Mouse (Mus musculus): Measurements from ENCODE around the gene Cap1. TPM values are rescaled to one million over a fixed set of nuclear protein-coding genes. Genes with fewer than 3 reads are reported as not detected.

Gene Cap1
- polyA plus RNA-seq, 1 experiment: 85.8 TPM

GRCm38 (mm10) chr4:122848150-122848621 lies 37.7 kb downstream of the Cap1 start:
- Histone ChIP-seq H3K27ac (ENCODE audit: insufficient read depth, low read depth, low read length) (no peak overlapping the region; the same call in 1 of the 2 replicates), H3K36me3 (ENCODE audit: control insufficient read depth, insufficient read depth, low read length) (peaks cover 39% of the 10 kb centered on the region), H3K27me3 (ENCODE audit: control insufficient read depth, insufficient read depth, low read length) (no peaks in the 10 kb centered on the region), H3K4me1 (ENCODE audit: control insufficient read depth, insufficient read depth, insufficient read length, low read length) (peaks cover 5% of the 10 kb centered on the region; the same call in 1 of the 2 replicates), H3K4me3 (ENCODE audit: low read depth, low read length) (no peak overlapping the region)
- TF ChIP-seq POLR2A (IDR thresholded peaks at IDR 0.05; ENCODE audit: low read depth, low read length) (no peak), CTCF (IDR thresholded peaks at IDR 0.05; ENCODE audit: extremely low read depth, insufficient read length, insufficient replicate concordance, low read depth, low read length) (no peak)
- WGBS: 23% methylated on average over 13 of the region's 13 CpGs

- no peaks in the 10 kb centered on the region for H3K27me3 ChIP-seq (ENCODE audit: control insufficient read depth, insufficient read depth, low read length)
- H3K36me3 ChIP-seq (ENCODE audit: control insufficient read depth, insufficient read depth, low read length): peaks cover 4% of the 10 kb centered on the region; the same call in 1 of the 2 replicates
- H3K4me3 ChIP-seq (ENCODE audit: low read depth, low read length): no peak overlapping the region
- TF ChIP-seq CTCF (IDR thresholded peaks at IDR 0.05; ENCODE audit: extremely low read depth, insufficient read length, insufficient replicate concordance, low read depth, low read length) (no peak), POLR2A (IDR thresholded peaks at IDR 0.05; ENCODE audit: low read depth, low read length) (no peak)
- H3K27ac ChIP-seq (ENCODE audit: insufficient read depth, low read depth, low read length): no peak overlapping the region
- WGBS: 33% methylated on average over 1 of the region's 1 CpGs
- peaks cover 2% of the 10 kb centered on the region; the same call in 1 of the 2 replicates for H3K4me1 ChIP-seq (ENCODE audit: control insufficient read depth, insufficient read depth, insufficient read length, low read length)
Observed at GRCm38 (mm10) chr4:122838416-122838815, 47.4 kb downstream of the Cap1 start.

GRCm38 (mm10) chr4:122837994-122838393 lies 47.9 kb downstream of the Cap1 start:
- Histone ChIP-seq H3K36me3 (ENCODE audit: control insufficient read depth, insufficient read depth, low read length) (peaks cover 4% of the 10 kb centered on the region; the same call in 1 of the 2 replicates), H3K4me1 (ENCODE audit: control insufficient read depth, insufficient read depth, insufficient read length, low read length) (peaks cover 2% of the 10 kb centered on the region; the same call in 1 of the 2 replicates), H3K27me3 (ENCODE audit: control insufficient read depth, insufficient read depth, low read length) (no peaks in the 10 kb centered on the region), H3K27ac (ENCODE audit: insufficient read depth, low read depth, low read length) (no peak overlapping the region), H3K4me3 (ENCODE audit: low read depth, low read length) (no peak overlapping the region)
- WGBS: 91% methylated on average over 2 of the region's 2 CpGs
- no peak for TF ChIP-seq POLR2A (IDR thresholded peaks at IDR 0.05; ENCODE audit: low read depth, low read length)
- TF ChIP-seq CTCF (IDR thresholded peaks at IDR 0.05; ENCODE audit: extremely low read depth, insufficient read length, insufficient replicate concordance, low read depth, low read length): no peak

- Histone ChIP-seq H3K4me3 (ENCODE audit: low read depth, low read length) (no peak overlapping the region), H3K4me1 (ENCODE audit: control insufficient read depth, insufficient read depth, insufficient read length, low read length) (peaks cover 2% of the 10 kb centered on the region; the same call in 1 of the 2 replicates), H3K27me3 (ENCODE audit: control insufficient read depth, insufficient read depth, low read length) (no peaks in the 10 kb centered on the region), H3K36me3 (ENCODE audit: control insufficient read depth, insufficient read depth, low read length) (0 out of 2 replicates have a peak, but pooled peaks cover 2% of the 10 kb centered on the region), H3K27ac (ENCODE audit: insufficient read depth, low read depth, low read length) (no peak overlapping the region)
- no peak for TF ChIP-seq POLR2A (IDR thresholded peaks at IDR 0.05; ENCODE audit: low read depth, low read length)
- no peak for TF ChIP-seq CTCF (IDR thresholded peaks at IDR 0.05; ENCODE audit: extremely low read depth, insufficient read length, insufficient replicate concordance, low read depth, low read length)
- 74% methylated on average over 6 of the region's 6 CpGs for WGBS
Observed at GRCm38 (mm10) chr4:122837180-122837730, 48.6 kb downstream of the Cap1 start.

- H3K4me3 ChIP-seq (ENCODE audit: low read depth, low read length): peak overlapping the region; percentile 98
- WGBS: under 1% methylated on average over 7 of the region's 7 CpGs
- TF ChIP-seq CTCF (IDR thresholded peaks at IDR 0.05; ENCODE audit: extremely low read depth, insufficient read length, insufficient replicate concordance, low read depth, low read length) (no peak), POLR2A (IDR thresholded peaks at IDR 0.05; ENCODE audit: low read depth, low read length) (no peak; the same call in 1 of the 2 replicates)
- no peaks in the 10 kb centered on the region for H3K36me3 ChIP-seq (ENCODE audit: control insufficient read depth, insufficient read depth, low read length)
- peaks cover 2% of the 10 kb centered on the region; the same call in 1 of the 2 replicates for H3K4me1 ChIP-seq (ENCODE audit: control insufficient read depth, insufficient read depth, insufficient read length, low read length)
- no peaks in the 10 kb centered on the region for H3K27me3 ChIP-seq (ENCODE audit: control insufficient read depth, insufficient read depth, low read length)
- no peak overlapping the region for H3K27ac ChIP-seq (ENCODE audit: insufficient read depth, low read depth, low read length)
Observed at GRCm38 (mm10) chr4:122836403-122836775, 49.5 kb downstream of the Cap1 start.

- Histone ChIP-seq H3K4me1 (ENCODE audit: control insufficient read depth, insufficient read depth, insufficient read length, low read length) (peaks cover 2% of the 10 kb centered on the region; the same call in 1 of the 2 replicates), H3K4me3 (ENCODE audit: low read depth, low read length) (peak within 1 kb of the TSS; percentile 98), H3K36me3 (ENCODE audit: control insufficient read depth, insufficient read depth, low read length) (no peaks in the 10 kb centered on the region), H3K27me3 (ENCODE audit: control insufficient read depth, insufficient read depth, low read length) (no peaks in the 10 kb centered on the region), H3K27ac (ENCODE audit: insufficient read depth, low read depth, low read length) (no peak within 1 kb of the TSS)
- TF ChIP-seq POLR2A (IDR thresholded peaks at IDR 0.05; ENCODE audit: low read depth, low read length) (peak; percentile 57), CTCF (IDR thresholded peaks at IDR 0.05; ENCODE audit: extremely low read depth, insufficient read length, insufficient replicate concordance, low read depth, low read length) (no peak)
- WGBS: 3% methylated on average over 31 of the region's 31 CpGs
Observed at GRCm38 (mm10) chr4:122835530-122836402, 50.1 kb downstream of the Cap1 start, which contains the start of gene Ppt1. Gene Ppt1 (plus strand): TSS chr4:122836242.

- 92% methylated on average over 1 of the region's 1 CpGs for WGBS
Observed at GRCm38 (mm10) chr4:122831888-122832287, 54.0 kb downstream of the Cap1 start.

More at GRCm38 (mm10) chr4:122831888-122832287, 54.0 kb downstream of the Cap1 start:
- H3K27me3 ChIP-seq (ENCODE audit: control insufficient read depth, insufficient read depth, low read length): no peaks in the 10 kb centered on the region
- no peak overlapping the region for H3K4me3 ChIP-seq (ENCODE audit: low read depth, low read length)
- TF ChIP-seq CTCF (IDR thresholded peaks at IDR 0.05; ENCODE audit: extremely low read depth, insufficient read length, insufficient replicate concordance, low read depth, low read length) (no peak), POLR2A (IDR thresholded peaks at IDR 0.05; ENCODE audit: low read depth, low read length) (no peak)
- H3K4me1 ChIP-seq (ENCODE audit: control insufficient read depth, insufficient read depth, insufficient read length, low read length): peaks cover 21% of the 10 kb centered on the region
- no peaks in the 10 kb centered on the region for H3K36me3 ChIP-seq (ENCODE audit: control insufficient read depth, insufficient read depth, low read length)
- no peak overlapping the region for H3K27ac ChIP-seq (ENCODE audit: insufficient read depth, low read depth, low read length)

Data from small intestine, adult 2 months (tissue).